Mouse (Mus musculus) MEL (cell line): ENCODE results near the gene Rab24.

ENCODE experiments used
- CTCF ChIP-seq, 3 experiments: IDR thresholded peaks in 2 of 3; conservative IDR thresholded peaks in 1 of 3; 2 replicates each; pipeline ENCODE4 v1.5.1; 2011 to 2012; ENCODE audit warnings: low read length in 3 of 3, low read depth in 2 of 3, mild to moderate bottlenecking in 2 of 3, improper control_type of control experiment in 1 of 3, inconsistent platforms in 1 of 3, mixed read lengths in 1 of 3, moderate library complexity in 1 of 3; ENCODE audit not compliant: control insufficient read depth in 1 of 3, insufficient read depth in 1 of 3, poor library complexity in 1 of 3, severe bottlenecking in 1 of 3
- E2F4 ChIP-seq: IDR thresholded peaks from 2 replicates; pipeline ENCODE4 v1.6.1; 2011; ENCODE audit warnings: low read depth, low read length, improper control_type of control experiment, borderline replicate concordance
- ELF1 ChIP-seq: IDR thresholded peaks from 2 replicates; pipeline ENCODE4 v1.6.1; 2014; ENCODE audit warnings: low read depth, mild to moderate bottlenecking, inconsistent platforms, low read length, improper control_type of control experiment, moderate library complexity
- POLR2A ChIP-seq, 2 experiments: IDR thresholded peaks; 2 replicates each; pipeline ENCODE4 v1.6.1; 2011 to 2012; ENCODE audit warnings: low read length in 2 of 2, mild to moderate bottlenecking in 2 of 2, control low read depth in 1 of 2, improper control_type of control experiment in 1 of 2, low read depth in 1 of 2, moderate library complexity in 1 of 2; ENCODE audit not compliant: control insufficient read depth in 1 of 2, insufficient read depth in 1 of 2, poor library complexity in 1 of 2
- POLR2AphosphoS5 ChIP-seq: IDR thresholded peaks from 2 replicates; pipeline ENCODE4 v1.6.1; 2012; ENCODE audit warnings: low read depth, borderline replicate concordance, mild to moderate bottlenecking, inconsistent platforms, low read length, moderate library complexity, mixed read lengths
- TCF12 ChIP-seq: IDR thresholded peaks from 2 replicates; pipeline ENCODE4 v1.6.1; 2014; ENCODE audit warnings: low read depth, mild to moderate bottlenecking, inconsistent platforms, low read length, improper control_type of control experiment, moderate library complexity
- USF1 ChIP-seq: IDR thresholded peaks from 2 replicates; pipeline ENCODE4 v1.6.1; 2014; ENCODE audit warnings: low read depth, mild to moderate bottlenecking, inconsistent platforms, low read length, improper control_type of control experiment, moderate library complexity

DNA sequence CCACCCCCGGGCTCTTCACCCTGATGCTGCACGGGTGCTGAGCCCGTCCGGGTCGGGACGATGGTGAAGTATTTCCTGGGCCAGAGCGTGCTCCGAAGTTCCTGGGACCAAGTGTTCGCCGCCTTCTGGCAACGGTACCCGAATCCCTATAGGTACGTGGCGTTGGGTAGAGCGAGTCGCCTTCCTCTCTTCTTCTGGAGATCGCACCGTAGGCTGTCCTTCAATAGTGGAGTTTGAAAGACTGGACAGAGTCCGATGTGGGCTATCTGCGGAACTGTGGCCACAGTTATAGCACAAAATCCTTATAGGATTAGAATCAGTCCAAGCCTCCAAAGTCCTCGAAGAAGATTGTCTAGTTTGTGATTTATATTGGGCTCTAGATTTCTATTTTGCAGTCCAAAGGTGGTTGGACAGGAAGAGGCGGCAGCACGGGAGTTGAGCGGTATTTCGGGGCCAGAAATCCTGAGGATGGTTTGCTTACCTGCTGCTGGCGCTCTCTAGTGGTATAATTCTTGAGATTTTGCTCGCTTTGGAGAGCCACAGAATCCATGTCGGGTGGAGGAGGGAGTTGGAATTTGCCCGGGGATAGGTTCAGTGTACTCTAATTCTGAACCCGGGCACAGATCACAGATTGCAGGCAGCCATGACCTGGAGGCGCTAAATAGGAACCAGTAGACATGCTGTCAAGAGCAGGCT, 532 bp upstream of the Rab24 start:
- TF ChIP-seq POLR2A (IDR thresholded peaks at IDR 0.05; ENCODE audit: control insufficient read depth in 1 of 2, insufficient read depth in 1 of 2, low read depth in 1 of 2, low read length in 2 of 2, poor library complexity in 1 of 2) = no peak; a peak in 1 of 4 replicates
- TF ChIP-seq USF1 = no peak
- 0 out of 2 replicates have a peak, but pooled peaks have one; percentile 3 for TF ChIP-seq TCF12
- TF ChIP-seq CTCF (IDR thresholded peaks at IDR 0.05 in 2 of 3, conservative IDR thresholded peaks at IDR 0.05 in 1 of 3; ENCODE audit: control insufficient read depth in 1 of 3, insufficient read depth in 1 of 3, low read depth in 2 of 3, low read length in 3 of 3, poor library complexity in 1 of 3, severe bottlenecking in 1 of 3) = peak; percentile 19 to 61 (median 43); a peak in 5 of 6 replicates
- no peak for TF ChIP-seq POLR2AphosphoS5
- TF ChIP-seq ELF1 = no peak; the same call in 1 of the 2 replicates
- TF ChIP-seq E2F4 = no peak
